Mouse (Mus musculus): ENCODE data around the gene Dyrk1a.

- no peak for TF ChIP-seq ZC3H11A (IDR thresholded peaks at IDR 0.05; ENCODE audit: borderline replicate concordance, low read depth, low read length)
- TF ChIP-seq ZNF384 (IDR thresholded peaks at IDR 0.05; ENCODE audit: low read depth, low read length), result no peak
- no peak for TF ChIP-seq MAFK (IDR thresholded peaks at IDR 0.05; ENCODE audit: insufficient read depth, low read depth, low read length)
These were observed 2.8 kb upstream of the Dyrk1a start for GRCm38 (mm10) chr16:94566834-94567585.
